Mouse (Mus musculus): ENCODE results near the gene Ubl4b. TPM values are rescaled to one million over a fixed set of nuclear protein-coding genes. Genes with fewer than 3 reads are reported as not detected.

The Ubl4b gene
- 0.34 and 0.44 TPM in 2 replicates for polyA plus RNA-seq (2015; fragmentation: Nextera tagmentation; extraction: Ambion mirVana)

DNA sequence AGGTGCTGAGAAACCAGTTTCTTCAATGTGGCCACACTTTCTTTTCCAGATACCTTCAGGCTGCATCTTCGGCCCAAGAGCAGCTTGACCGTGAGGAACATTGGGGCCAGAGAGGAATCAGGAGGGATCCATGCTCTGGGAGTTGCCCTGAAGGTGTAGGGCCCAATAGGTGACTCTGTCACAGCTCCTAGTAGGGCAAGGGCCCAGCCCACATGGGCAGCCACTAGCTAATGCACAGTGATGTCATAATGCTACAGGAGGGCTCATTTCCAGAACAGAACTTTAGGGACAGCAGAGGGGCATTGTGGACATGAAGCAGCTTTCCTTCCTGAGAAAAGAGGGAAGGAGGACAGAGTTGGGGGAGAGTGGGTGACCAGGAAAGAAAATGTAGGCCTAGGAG lies at the start of gene Ubl4b:
TSS of gene Ubl4b (minus strand) at position 232 of the 400 bp plus-strand sequence.
- Histone ChIP-seq H3K4me1 (peaks cover 3% of the 10 kb centered on the region; the same call in 1 of the 2 replicates), H3K4me2 (no peak within 1 kb of the TSS), H3K9ac (no peak within 1 kb of the TSS), H3K9me3 (no peaks in the 10 kb centered on the region), H3K27me3 (no peaks in the 10 kb centered on the region), H3K27ac (no peak within 1 kb of the TSS), H3K4me3 (no peak within 1 kb of the TSS), H3K36me3 (no peaks in the 10 kb centered on the region)
- no peak for ATAC-seq (ENCODE audit: insufficient number of reproducible peaks, insufficient read depth, low FRiP score, low TSS enrichment, low read depth)
- WGBS: 81% methylated on average over 2 of the region's 2 CpGs

DNA sequence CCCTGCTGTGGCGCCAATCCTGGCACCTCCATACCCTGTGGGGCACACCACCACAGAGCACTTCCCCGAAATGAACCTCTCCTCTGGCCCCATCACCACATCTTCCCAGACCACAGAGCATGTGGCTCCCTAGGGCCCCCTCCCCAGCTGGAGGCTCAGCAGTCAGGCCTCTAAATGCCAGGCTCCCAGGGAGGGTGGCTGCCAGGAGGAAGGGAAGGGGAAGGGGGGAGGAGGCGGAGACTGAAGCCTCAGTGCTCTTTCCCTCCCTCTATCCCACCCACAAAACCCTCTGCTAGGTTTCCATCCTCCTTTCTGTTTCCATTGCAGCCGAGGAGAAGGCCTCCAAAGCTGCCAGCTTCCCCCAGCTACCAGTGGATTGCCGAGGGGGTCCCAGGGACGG lies 45.3 kb upstream of the Ubl4b start:
- H3K27me3 ChIP-seq: peaks cover 64% of the 10 kb centered on the region
- peak overlapping the region; percentile 71 for H3K27ac ChIP-seq
- peak overlapping the region; percentile 58 for H3K9ac ChIP-seq
- H3K4me3 ChIP-seq: peak overlapping the region; percentile 26
- peaks cover 61% of the 10 kb centered on the region for H3K4me1 ChIP-seq
- H3K9me3 ChIP-seq: no peaks in the 10 kb centered on the region
- H3K36me3 ChIP-seq: peaks cover 19% of the 10 kb centered on the region
- H3K4me2 ChIP-seq: peak overlapping the region; percentile 73
- peak; percentile 38 for ATAC-seq (ENCODE audit: insufficient number of reproducible peaks, insufficient read depth, low FRiP score, low TSS enrichment, low read depth)
- 32% methylated on average over 6 of the region's 6 CpGs for WGBS

- Histone ChIP-seq H3K9me3 (no peaks in the 10 kb centered on the region), H3K4me3 (peak overlapping the region; percentile 65), H3K9ac (peak overlapping the region; percentile 91), H3K27me3 (peaks cover 87% of the 10 kb centered on the region), H3K4me2 (peak overlapping the region; percentile 73), H3K27ac (peak overlapping the region; percentile 66), H3K36me3 (peaks cover 13% of the 10 kb centered on the region; the same call in 1 of the 2 replicates), H3K4me1 (peaks cover 62% of the 10 kb centered on the region)
- 13% methylated on average over 22 of the region's 22 CpGs for WGBS
- ATAC-seq (ENCODE audit: insufficient number of reproducible peaks, insufficient read depth, low FRiP score, low TSS enrichment, low read depth): no peak
Observed at GRCm38 (mm10) chr3:107597586-107598389, 42.9 kb upstream of the Ubl4b start.

DNA sequence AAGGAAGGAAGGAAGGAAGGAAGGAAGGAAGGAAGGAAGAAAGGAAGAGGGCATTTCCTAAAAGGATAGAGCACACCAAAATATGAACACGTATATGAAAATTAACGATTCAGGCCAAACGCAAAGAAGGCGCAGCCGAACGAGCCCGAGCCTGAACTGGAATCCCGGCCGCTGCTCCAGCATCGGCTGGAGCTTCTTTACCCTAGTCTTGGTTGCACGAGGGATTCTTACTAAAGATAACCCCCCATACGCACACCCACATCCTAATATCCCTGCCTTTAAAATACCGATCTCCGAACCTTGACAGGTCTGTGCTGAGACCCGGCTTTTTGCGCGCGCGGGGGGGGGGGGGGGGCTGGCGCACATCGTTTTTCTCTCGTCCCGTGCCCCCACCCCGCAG lies 42.3 kb upstream of the Ubl4b start:
- Histone ChIP-seq H3K4me3 (peak overlapping the region; percentile 65), H3K4me2 (peak overlapping the region; percentile 73), H3K27me3 (peaks cover 93% of the 10 kb centered on the region), H3K4me1 (peaks cover 62% of the 10 kb centered on the region), H3K9me3 (no peaks in the 10 kb centered on the region), H3K36me3 (peaks cover 13% of the 10 kb centered on the region; the same call in 1 of the 2 replicates), H3K27ac (peak overlapping the region; percentile 92; the same call in 1 of the 2 replicates), H3K9ac (peak overlapping the region; percentile 91)
- no peak for ATAC-seq (ENCODE audit: insufficient number of reproducible peaks, insufficient read depth, low FRiP score, low TSS enrichment, low read depth)
- 1% methylated on average over 21 of the region's 24 CpGs for WGBS

- H3K4me3 ChIP-seq: peak overlapping the region; percentile 65
- no peak for ATAC-seq (ENCODE audit: insufficient number of reproducible peaks, insufficient read depth, low FRiP score, low TSS enrichment, low read depth)
- peak overlapping the region; percentile 91 for H3K9ac ChIP-seq
- peaks cover 10% of the 10 kb centered on the region; the same call in 1 of the 2 replicates for H3K36me3 ChIP-seq
- H3K27me3 ChIP-seq: peaks cover 92% of the 10 kb centered on the region
- peak overlapping the region; percentile 73 for H3K4me2 ChIP-seq
- WGBS: under 1% methylated on average over 26 of the region's 26 CpGs
- no peaks in the 10 kb centered on the region for H3K9me3 ChIP-seq
- peak overlapping the region; percentile 92 for H3K27ac ChIP-seq
- H3K4me1 ChIP-seq: peaks cover 61% of the 10 kb centered on the region
Observed at GRCm38 (mm10) chr3:107596559-107596958, 41.7 kb upstream of the Ubl4b start.

GRCm38 (mm10) chr3:107595938-107596461 lies 41.1 kb upstream of the Ubl4b start:
- Histone ChIP-seq H3K9ac (peak overlapping the region; percentile 91), H3K9me3 (no peaks in the 10 kb centered on the region)
- no peak for ATAC-seq (ENCODE audit: insufficient number of reproducible peaks, insufficient read depth, low FRiP score, low TSS enrichment, low read depth)

DNA sequence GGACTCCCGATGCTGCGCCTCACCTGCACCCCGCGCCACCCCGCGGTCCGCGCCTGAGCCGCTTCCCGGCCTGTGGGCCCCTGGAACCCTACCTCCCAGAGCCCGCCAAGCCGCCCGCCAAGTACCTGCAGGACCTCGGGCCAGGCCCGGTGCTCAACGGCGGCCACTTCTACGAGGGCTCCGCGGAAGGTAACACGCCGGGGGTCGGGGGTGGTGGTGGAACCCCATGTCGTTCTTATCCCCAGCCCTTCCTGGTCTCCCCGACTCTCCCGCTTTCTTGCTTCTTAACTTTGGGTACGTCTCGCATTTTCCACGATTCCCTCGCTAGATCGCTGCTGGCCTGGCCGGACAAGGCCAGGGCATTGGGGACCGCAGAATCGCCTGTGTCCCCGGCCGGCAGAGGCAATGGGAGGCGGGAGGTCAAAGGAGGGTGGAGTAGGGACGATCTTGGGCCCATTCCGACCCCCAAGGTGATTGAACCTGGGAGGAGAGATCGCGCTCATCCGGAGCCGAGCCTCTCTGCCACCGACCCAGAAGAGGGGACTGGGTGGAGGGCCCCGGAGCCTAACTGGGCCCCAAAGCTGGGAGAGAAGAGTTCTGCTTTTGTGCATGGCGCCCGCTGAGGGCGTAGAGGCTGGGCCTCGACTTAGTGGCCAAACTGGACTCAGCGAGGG lies 40.5 kb upstream of the Ubl4b start:
- Histone ChIP-seq H3K27me3 (peaks cover 86% of the 10 kb centered on the region), H3K4me2 (peak overlapping the region; percentile 73), H3K27ac (peak overlapping the region; percentile 92), H3K9me3 (no peaks in the 10 kb centered on the region), H3K36me3 (no peaks in the 10 kb centered on the region; the same call in 1 of the 2 replicates), H3K9ac (peak overlapping the region; percentile 91), H3K4me3 (peak overlapping the region; percentile 65), H3K4me1 (peaks cover 50% of the 10 kb centered on the region)
- under 1% methylated on average over 50 of the region's 50 CpGs for WGBS
- 0 out of 2 replicates have a peak, but pooled peaks have one; percentile 8 for ATAC-seq (ENCODE audit: insufficient number of reproducible peaks, insufficient read depth, low FRiP score, low TSS enrichment, low read depth)

More at GRCm38 (mm10) chr3:107595938-107596461, 41.1 kb upstream of the Ubl4b start:
- Histone ChIP-seq H3K4me2 (peak overlapping the region; percentile 73), H3K27me3 (peaks cover 90% of the 10 kb centered on the region), H3K4me3 (peak overlapping the region; percentile 65), H3K36me3 (peaks cover 5% of the 10 kb centered on the region; the same call in 1 of the 2 replicates), H3K27ac (peak overlapping the region; percentile 92), H3K4me1 (peaks cover 56% of the 10 kb centered on the region)
- WGBS: under 1% methylated on average over 34 of the region's 34 CpGs

GRCm38 (mm10) chr3:107594662-107595263 lies 39.9 kb upstream of the Ubl4b start, which contains the start of gene Alx3:
Gene Alx3 (plus strand): TSS chr3:107595031.
- H3K27ac ChIP-seq: peak within 1 kb of the TSS; percentile 92
- ATAC-seq (ENCODE audit: insufficient number of reproducible peaks, insufficient read depth, low FRiP score, low TSS enrichment, low read depth): peak; percentile 72; the same call in 1 of the 2 replicates
- H3K4me2 ChIP-seq: peak within 1 kb of the TSS; percentile 73
- peaks cover 84% of the 10 kb centered on the region for H3K27me3 ChIP-seq
- peak within 1 kb of the TSS; percentile 91 for H3K9ac ChIP-seq
- peaks cover 50% of the 10 kb centered on the region for H3K4me1 ChIP-seq
- no peaks in the 10 kb centered on the region for H3K9me3 ChIP-seq
- WGBS: under 1% methylated on average over 34 of the region's 46 CpGs
- no peaks in the 10 kb centered on the region for H3K36me3 ChIP-seq
- peak within 1 kb of the TSS; percentile 65 for H3K4me3 ChIP-seq

DNA sequence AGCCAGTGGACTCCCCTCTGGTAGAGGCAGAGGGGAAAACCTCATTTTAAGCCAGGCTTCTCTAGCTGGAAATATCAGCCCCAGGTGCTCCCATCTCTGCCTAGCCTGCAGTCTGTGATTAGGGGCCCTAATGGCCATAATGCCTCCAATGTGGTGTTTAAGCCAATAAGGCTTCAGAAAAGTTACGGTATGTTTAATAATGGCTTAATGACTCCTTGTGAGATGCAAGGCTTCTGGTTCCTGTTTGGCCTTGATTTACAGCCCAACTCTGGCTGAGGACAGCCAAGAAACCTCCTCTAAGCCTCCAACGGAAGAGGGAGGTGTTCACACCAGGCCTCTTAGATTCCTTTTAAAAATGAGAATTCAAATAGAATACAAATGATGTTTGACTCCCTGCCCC lies 38.8 kb upstream of the Ubl4b start:
- WGBS: 34% methylated on average over 2 of the region's 2 CpGs
- peaks cover 83% of the 10 kb centered on the region for H3K27me3 ChIP-seq
- H3K27ac ChIP-seq: peak overlapping the region; percentile 92; the same call in 1 of the 2 replicates
- peaks cover 42% of the 10 kb centered on the region for H3K4me1 ChIP-seq
- H3K9me3 ChIP-seq: no peaks in the 10 kb centered on the region
- ATAC-seq (ENCODE audit: insufficient number of reproducible peaks, insufficient read depth, low FRiP score, low TSS enrichment, low read depth): no peak
- H3K4me3 ChIP-seq: peak overlapping the region; percentile 65
- H3K4me2 ChIP-seq: peak overlapping the region; percentile 73
- peak overlapping the region; percentile 91; the same call in 1 of the 2 replicates for H3K9ac ChIP-seq
- H3K36me3 ChIP-seq: no peaks in the 10 kb centered on the region

GRCm38 (mm10) chr3:107591612-107592011 lies 36.7 kb upstream of the Ubl4b start:
- 55% methylated on average over 1 of the region's 1 CpGs for WGBS

DNA sequence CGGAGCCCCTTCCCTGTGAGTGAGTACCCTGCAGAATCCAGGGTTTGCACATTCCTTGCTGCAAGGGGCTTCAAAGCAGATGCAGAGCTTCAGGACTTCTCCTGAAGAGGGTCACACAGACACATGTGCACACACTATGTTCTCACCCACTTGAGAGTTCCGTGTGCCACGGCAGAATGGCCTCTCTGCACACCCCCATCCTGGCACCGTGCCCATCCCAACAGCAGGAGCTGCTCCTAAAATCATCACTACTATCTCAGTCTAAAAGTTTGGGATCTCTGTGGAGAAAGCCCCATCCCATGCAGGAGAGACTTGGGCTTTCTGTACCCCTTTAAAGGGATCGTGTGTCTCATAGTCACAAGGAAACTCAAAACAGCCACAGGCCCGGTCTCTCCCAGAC lies 31.6 kb upstream of the Ubl4b start:
- Histone ChIP-seq H3K4me2 (peak overlapping the region; percentile 19; the same call in 1 of the 2 replicates), H3K27me3 (peaks cover 90% of the 10 kb centered on the region), H3K4me1 (peaks cover 62% of the 10 kb centered on the region), H3K9me3 (no peaks in the 10 kb centered on the region), H3K36me3 (no peaks in the 10 kb centered on the region), H3K27ac (peak overlapping the region; percentile 18; the same call in 1 of the 2 replicates), H3K9ac (peak overlapping the region; percentile 32; the same call in 1 of the 2 replicates), H3K4me3 (no peak overlapping the region)
- WGBS: 40% methylated on average over 6 of the region's 6 CpGs
- no peak for ATAC-seq (ENCODE audit: insufficient number of reproducible peaks, insufficient read depth, low FRiP score, low TSS enrichment, low read depth)

More at GRCm38 (mm10) chr3:107591612-107592011, 36.7 kb upstream of the Ubl4b start:
- no peak overlapping the region for H3K4me3 ChIP-seq
- H3K9ac ChIP-seq: no peak overlapping the region
- no peaks in the 10 kb centered on the region for H3K9me3 ChIP-seq
- H3K36me3 ChIP-seq: no peaks in the 10 kb centered on the region
- no peak overlapping the region for H3K4me2 ChIP-seq
- no peak for ATAC-seq (ENCODE audit: insufficient number of reproducible peaks, insufficient read depth, low FRiP score, low TSS enrichment, low read depth)
- H3K4me1 ChIP-seq: peaks cover 41% of the 10 kb centered on the region
- H3K27me3 ChIP-seq: peaks cover 86% of the 10 kb centered on the region
- no peak overlapping the region for H3K27ac ChIP-seq

Measured in embryonic facial prominence, embryonic 13.5 days (tissue).